Mouse (Mus musculus) kidney, postnatal 14 days (tissue): ENCODE data around the gene Gpsm2.

Experiments
- DNase-seq: peaks from one replicate; pipeline ENCODE4 v3.0.0; 2022; ENCODE audit warnings: mixed read lengths

The Gpsm2 gene

GRCm38 (mm10) chr3:108722036-108722872 lies at the start of gene Gpsm2:
Gpsm2 (minus strand) TSS chr3:108722309.
- peak; percentile 97 for DNase-seq

DNA sequence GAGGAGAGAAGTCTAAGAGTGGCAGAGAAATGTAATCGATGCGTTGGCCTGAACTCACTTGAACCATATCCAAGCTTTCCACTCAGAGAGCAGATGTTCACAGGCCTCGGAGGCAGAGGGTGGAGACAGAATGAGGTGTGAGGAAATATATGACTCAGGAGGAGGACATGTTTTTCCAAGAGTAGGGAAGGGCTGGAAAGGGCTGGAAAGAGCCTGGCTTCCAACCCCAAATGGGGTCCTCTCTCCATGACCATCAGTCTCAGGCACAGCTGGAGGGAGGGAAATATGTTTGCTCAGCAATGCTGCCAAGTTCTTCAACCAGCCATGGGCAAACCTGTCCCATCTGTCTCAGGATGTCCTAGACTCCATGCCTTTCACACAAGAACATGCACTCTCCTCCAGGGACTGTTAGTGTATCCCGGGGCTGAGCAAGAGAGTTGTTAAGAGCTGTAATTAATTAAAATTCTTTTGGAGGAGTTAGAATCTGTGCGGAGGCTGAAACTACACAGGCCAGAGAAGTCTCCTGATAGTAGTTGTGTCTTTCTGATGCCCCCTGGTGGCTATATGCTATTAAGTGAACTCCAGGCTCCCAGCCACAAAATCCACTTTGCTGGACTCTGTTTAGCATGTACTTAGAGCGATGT lies 48.7 kb upstream of the Gpsm2 start:
- DNase-seq: peak; percentile 80

GRCm38 (mm10) chr3:108769547-108769946 lies 47.4 kb upstream of the Gpsm2 start:
- peak; percentile 9 for DNase-seq

- DNase-seq: no peak
These were observed 45.3 kb upstream of the Gpsm2 start for GRCm38 (mm10) chr3:108767416-108767815.

GRCm38 (mm10) chr3:108766943-108767342 lies 44.8 kb upstream of the Gpsm2 start:
- no peak for DNase-seq

DNA sequence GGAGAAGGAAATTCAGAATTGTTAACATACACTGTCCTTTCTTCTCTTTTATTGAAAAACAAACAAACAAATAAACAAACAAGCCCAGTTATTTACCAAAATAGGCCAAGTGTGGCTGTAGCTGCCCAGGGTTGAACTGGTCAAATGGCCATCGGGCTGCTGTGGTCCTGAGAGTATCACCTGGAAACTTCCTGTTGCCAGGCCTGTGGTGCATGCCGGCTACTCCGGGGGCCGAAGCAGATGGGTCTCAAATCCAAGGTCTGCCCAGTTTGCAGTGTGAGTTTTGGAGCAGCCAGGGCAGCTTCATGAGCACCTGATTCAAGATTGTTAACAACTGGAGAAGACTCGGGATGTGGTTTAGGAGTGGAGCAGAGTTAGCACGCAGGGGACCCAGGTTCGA lies 43.4 kb upstream of the Gpsm2 start:
- DNase-seq: no peak

DNA sequence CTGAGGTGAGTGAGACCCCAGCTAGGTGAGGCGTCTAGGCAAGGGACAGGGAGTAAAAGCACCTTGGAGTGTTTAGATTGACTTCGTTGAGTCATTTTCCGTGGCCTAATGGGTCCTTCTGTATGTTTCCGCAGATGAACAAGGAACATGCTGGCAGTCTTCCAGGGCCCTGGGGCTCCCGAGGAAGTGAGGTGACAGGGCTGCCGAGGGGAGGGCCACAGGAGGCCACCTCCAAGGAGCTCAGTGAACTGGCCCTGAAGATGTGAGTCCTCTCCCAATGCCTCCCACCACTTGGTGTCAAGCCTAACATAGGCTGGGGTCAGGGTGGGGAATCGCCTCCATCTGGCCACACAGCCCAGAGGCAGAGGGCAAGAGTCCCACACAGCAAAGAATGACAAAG lies 42.9 kb upstream of the Gpsm2 start:
- peak; percentile 36 for DNase-seq

GRCm38 (mm10) chr3:108763691-108764090 lies 41.6 kb upstream of the Gpsm2 start:
- DNase-seq: no peak

- no peak for DNase-seq
These were observed 40.5 kb upstream of the Gpsm2 start for GRCm38 (mm10) chr3:108762597-108763111.

DNA sequence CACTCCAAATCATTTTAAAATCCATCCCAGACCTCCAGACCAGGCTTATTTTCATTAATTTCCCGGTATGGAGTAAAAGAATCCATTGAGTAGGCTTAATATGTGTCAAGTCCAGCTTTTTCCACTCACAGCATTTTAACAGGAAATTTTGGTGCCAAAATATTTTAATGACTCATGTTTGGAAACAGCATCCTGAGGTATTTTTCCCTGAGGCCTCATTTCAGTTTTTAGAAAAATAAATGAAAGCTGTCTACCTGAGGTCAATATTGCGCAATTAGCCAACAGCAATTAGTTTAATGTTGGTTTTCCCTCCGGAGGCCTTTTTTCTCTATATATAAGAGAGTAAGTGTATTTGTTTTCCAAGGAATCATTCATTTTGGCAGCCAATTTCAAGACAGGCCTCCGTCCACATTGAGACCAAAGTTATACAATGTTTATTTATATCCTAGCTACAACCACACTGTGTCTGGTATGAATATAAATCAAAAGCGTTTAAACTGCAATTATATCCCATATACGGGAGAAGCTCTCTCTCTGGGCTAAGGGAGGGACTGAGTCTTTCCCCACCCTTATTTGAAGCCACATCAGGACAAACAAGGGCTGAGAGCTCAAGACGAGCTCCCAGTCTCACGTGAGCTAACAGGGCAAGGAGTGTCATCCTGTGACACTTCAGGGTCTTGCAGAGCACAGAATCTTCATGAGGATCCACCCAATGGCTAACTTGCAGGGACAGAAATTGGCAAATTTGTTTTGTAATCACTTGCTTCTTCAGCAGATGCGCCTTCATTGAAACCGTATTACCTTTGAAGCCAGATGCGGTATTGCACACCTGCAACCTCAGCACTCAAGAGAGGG lies 37.7 kb upstream of the Gpsm2 start:
- peak; percentile 14 for DNase-seq

DNA sequence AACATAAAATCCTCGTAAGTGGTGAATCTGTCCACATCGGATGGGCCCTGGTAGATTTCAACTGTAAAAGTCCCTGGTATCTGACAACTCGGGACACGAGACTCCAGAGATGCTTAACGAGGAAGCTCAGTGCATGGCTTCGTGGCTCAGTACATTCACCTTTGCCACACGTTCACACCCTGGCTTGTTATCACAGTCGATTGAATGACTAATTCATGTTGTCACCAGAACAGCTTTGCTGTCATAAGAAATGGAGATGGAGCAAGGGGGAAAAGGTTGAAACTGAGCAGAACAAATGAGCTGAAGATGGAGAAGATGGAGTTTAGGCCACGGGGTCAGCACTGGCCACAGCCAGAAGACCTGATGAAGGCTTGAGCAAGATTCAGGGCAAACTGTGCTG lies 35.5 kb upstream of the Gpsm2 start:
- no peak for DNase-seq

DNA sequence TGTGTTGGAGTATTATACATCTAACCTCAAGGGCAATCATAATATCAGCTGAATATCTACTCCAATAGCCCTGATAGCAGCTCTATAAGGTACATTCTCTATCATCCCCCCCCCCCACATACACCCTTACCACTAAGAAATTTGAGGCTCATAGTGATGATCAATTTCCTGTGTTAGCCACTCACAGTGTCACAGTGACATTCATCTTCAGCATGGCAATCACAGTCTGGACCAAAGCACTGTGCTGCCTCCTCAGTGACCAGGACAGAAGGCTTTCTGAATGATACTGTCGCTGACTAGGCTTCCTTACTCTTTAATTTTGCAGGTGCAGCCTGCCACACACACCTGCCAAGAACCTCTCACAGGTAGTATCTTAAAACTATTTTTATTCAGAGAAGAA lies 34.0 kb upstream of the Gpsm2 start:
- DNase-seq: no peak

DNA sequence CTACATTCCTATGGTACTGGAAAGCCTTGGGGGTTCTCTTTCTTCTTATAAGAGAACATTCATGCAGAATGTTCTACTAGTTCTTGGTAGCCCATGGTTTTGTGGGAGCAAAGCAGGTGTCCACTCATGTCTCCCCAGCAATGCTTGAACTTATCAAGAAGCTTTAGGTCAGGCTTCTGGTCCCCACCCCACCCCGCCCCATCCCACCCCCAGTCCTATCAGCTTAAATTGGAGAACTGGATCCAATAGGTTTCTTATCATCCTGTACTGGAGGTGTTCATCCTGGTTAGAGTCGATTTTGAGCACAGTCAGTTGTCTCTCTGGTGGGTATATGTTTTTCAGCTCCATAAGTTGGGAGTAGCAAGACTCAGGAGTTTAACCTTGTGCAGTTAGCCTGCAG lies 33.4 kb upstream of the Gpsm2 start:
- DNase-seq: no peak

DNA sequence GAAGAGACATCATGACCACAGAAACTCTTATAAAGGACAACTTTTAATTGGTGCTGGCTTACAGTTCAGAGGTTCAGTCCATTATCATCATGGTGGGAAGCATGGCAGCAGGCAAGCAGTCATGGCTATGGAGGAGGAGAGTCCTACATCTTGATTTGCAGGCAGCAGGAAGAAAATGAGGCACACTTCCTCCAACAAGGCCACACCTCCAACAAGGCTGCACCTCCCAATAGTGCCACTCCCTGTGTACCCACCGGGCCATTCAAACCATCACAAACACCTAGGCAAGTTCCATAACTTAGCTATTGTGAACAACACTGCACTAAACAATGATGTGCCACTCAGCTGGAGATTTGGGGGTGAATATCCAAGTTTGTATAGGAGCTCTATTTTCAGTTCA lies 32.4 kb upstream of the Gpsm2 start:
- DNase-seq: no peak

GRCm38 (mm10) chr3:108751691-108752090 lies 29.6 kb upstream of the Gpsm2 start:
- no peak for DNase-seq

- DNase-seq: no peak
These were observed 29.0 kb upstream of the Gpsm2 start for GRCm38 (mm10) chr3:108751061-108751460.

- no peak for DNase-seq
These were observed 22.0 kb upstream of the Gpsm2 start for GRCm38 (mm10) chr3:108744060-108744459.

GRCm38 (mm10) chr3:108739045-108739708 lies 17.1 kb upstream of the Gpsm2 start, which contains the start of gene Aknad1:
Aknad1 (plus strand) TSS chr3:108739658.
- DNase-seq: no peak

- no peak for DNase-seq
These were observed 15.7 kb upstream of the Gpsm2 start for GRCm38 (mm10) chr3:108737761-108738160.

GRCm38 (mm10) chr3:108730316-108730715 lies 8.2 kb upstream of the Gpsm2 start:
- peak; percentile 5 for DNase-seq

DNA sequence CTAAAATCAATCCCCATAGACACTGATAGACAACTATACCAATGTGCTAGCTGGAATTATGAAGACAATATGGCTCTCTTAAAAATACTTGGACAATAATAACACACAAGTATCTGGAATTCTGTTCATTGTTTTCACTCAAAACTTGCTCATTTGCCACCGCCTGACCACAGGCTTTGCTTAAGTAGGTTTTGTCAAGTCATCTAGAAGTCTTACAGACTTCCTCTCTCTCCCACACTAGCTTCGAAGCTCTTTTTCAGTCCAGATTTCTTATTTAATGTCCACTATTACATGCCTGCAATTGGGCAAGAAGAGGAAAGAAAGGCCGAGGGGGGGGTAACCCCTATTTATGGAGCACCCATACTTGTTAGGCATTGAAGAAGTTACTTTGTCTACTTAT lies 5.7 kb upstream of the Gpsm2 start:
- DNase-seq: no peak

- no peak for DNase-seq
These were observed 5.2 kb upstream of the Gpsm2 start for GRCm38 (mm10) chr3:108727344-108727743.

GRCm38 (mm10) chr3:108726413-108726812 lies 4.3 kb upstream of the Gpsm2 start:
- no peak for DNase-seq
